Mouse (Mus musculus) liver, embryonic 13.5 days (tissue): ENCODE data around the gene A930017K11Rik. TPM values are rescaled to one million over a fixed set of nuclear protein-coding genes. Genes with fewer than 3 reads are reported as not detected.

Source experiments
- ATAC-seq: fragments of 200-750 bp; cut with Nextera tagmentation; 2 replicates; pipeline ENCODE4 v1.8.0; 2017; ENCODE audit warnings: low read depth, mild to moderate bottlenecking, moderate number of reproducible peaks, moderate library complexity
- DNase-seq: peaks from one replicate; pipeline ENCODE4 v3.0.0; 2022
- H3K27ac ChIP-seq: fragments of 300-500 bp; sonication (generic); 2 replicates; pipeline ENCODE4 v1.5.1; 2015; ENCODE audit warnings: moderate library complexity, mild to moderate bottlenecking, inconsistent platforms
- H3K27me3 ChIP-seq: fragments of 300-500 bp; sonication (generic); 2 replicates; pipeline ENCODE4 v1.6.1; 2015; ENCODE audit warnings: mild to moderate bottlenecking, inconsistent platforms
- H3K36me3 ChIP-seq: fragments of 300-500 bp; sonication (generic); 2 replicates; pipeline ENCODE4 v1.6.1; 2015; ENCODE audit warnings: mild to moderate bottlenecking, inconsistent platforms
- H3K4me1 ChIP-seq: fragments of 300-500 bp; sonication (generic); replicated peaks from 2 replicates; pipeline ENCODE4 v1.6.1; 2015; ENCODE audit warnings: inconsistent platforms
- H3K4me2 ChIP-seq: fragments of 300-500 bp; sonication (generic); 2 replicates; pipeline ENCODE4 v1.6.1; 2015; ENCODE audit warnings: inconsistent platforms, mild to moderate bottlenecking, moderate library complexity
- H3K4me3 ChIP-seq: fragments of 300-500 bp; sonication (generic); replicated peaks from 2 replicates; pipeline ENCODE4 v1.5.1; 2015; ENCODE audit warnings: mild to moderate bottlenecking, inconsistent platforms
- H3K9ac ChIP-seq: fragments of 300-500 bp; sonication (generic); 2 replicates; pipeline ENCODE4 v1.6.1; 2015; ENCODE audit warnings: mild to moderate bottlenecking, inconsistent platforms
- H3K9me3 ChIP-seq: fragments of 300-500 bp; sonication (generic); replicated peaks from 2 replicates; pipeline ENCODE4 v1.6.1; 2016; ENCODE audit warnings: inconsistent platforms
- WGBS: fragments of 180-500 bp; shearing (Covaris S2); methylation state at CpG from one replicate; pipeline ENCODE4 v1.1.7; 2015; ENCODE audit not compliant: insufficient replicate concordance; 5-methylcytosine and 5-hydroxymethylcytosine counted together
- polyA plus RNA-seq: library from polyadenylated mRNA; unstranded; fragments of >200 nt; fragmentation: Nextera tagmentation; extraction: Ambion mirVana; gene quantifications from 2 replicates; pipeline ENCODE4 v1.2.1, GENCODE M21; 2015

The A930017K11Rik gene
- 0.24 and 0.32 TPM in 2 replicates for polyA plus RNA-seq

DNA sequence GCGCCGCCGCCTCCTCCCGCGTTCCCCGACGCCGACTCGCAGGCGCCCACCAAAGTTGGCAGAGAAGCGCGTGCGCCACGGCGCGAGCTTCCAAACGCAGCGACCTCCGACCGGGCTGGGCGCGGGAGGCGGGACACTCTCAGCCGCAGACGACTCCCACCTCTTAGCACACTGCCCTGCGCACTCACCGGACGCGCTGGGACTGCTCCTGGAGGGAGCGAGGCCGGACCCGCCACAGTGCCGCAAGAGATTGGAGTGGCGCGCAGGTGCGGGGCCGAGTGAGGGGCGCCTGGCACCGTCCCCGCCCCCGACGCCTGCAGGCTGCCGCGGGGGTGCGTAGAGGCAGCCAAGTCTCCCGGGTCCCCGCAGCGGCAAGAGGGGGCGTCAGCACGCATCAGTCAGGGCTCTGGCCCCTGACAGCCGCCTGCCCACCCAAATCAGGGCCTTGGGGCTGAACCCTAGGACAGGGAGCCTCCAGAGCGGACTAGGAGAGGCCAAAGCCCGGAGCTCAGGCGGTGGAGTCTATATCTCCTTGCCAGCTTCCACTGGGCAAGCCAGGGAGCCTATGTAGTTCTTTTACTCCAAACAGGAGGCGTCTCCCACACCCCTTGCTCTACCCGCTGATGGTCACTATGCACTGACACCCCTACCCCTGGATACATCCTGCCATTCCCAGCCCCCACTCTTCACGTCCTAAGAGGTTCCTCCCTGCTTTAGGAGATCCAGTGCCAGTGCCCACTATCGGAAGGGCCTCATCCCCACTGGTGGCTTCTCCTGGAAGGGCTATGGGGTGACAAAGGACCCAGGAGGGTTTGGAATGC is at the start of gene A930017K11Rik:
A930017K11Rik (minus strand) TSS at position 763 of the 821 bp plus-strand sequence.
- Histone ChIP-seq H3K36me3 (0 out of 2 replicates have a peak, but pooled peaks cover 3% of the 10 kb centered on the region), H3K4me3 (peak within 1 kb of the TSS; percentile 53), H3K9ac (peak within 1 kb of the TSS; percentile 51), H3K4me1 (peaks cover 50% of the 10 kb centered on the region), H3K27me3 (peaks cover 51% of the 10 kb centered on the region), H3K4me2 (peak within 1 kb of the TSS; percentile 70), H3K9me3 (no peaks in the 10 kb centered on the region), H3K27ac (no peak within 1 kb of the TSS)
- ATAC-seq (no peak), DNase-seq (no peak)
- WGBS: 2% methylated on average over 58 of the region's 58 CpGs

DNA sequence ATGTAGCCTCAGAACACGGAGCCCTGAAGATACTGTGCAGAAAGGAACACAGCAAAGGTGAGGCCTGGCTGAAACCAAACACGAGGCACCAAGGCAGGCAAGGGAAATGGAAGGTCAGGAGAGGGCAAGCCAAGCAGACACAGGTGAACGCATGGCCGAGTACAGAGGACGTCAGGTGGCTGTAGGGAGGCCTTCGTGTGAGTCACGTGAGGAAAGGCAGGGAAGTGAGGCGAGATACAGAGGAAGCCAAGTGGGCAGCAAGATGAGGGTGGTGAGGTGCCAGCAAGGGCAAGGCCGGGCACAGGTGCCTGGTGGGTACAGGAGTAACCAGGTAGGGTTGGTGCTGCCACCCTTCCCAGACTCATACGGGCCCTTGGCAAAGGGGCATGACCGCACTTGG is 46.1 kb upstream of the A930017K11Rik start:
- Histone ChIP-seq H3K9me3 (no peaks in the 10 kb centered on the region), H3K9ac (no peak overlapping the region), H3K27ac (no peak overlapping the region), H3K4me1 (peaks cover 11% of the 10 kb centered on the region), H3K4me2 (no peak overlapping the region), H3K36me3 (no peaks in the 10 kb centered on the region), H3K4me3 (no peak overlapping the region), H3K27me3 (no peaks in the 10 kb centered on the region)
- 74% methylated on average over 11 of the region's 11 CpGs for WGBS
- DNase-seq (no peak), ATAC-seq (no peak)

DNA sequence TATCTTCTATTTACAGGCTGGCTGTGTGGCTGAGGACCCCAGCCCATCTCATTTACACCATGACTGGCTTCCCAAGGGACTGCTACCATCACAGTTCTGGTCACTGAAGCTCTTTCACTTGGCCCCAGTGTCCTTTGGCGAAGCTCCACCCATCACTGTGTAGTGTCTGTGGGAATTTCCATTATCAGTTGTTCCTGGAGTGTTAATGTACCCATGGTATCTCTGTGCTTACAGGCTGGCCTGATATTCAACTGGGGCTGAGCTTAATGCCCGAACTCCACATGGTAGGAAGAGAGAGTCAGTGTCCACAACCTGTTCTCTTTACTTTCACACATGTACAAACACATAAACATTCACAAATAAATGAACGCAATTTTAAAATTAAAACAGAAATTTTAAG is 41.1 kb upstream of the A930017K11Rik start:
- Histone ChIP-seq H3K4me3 (no peak overlapping the region), H3K9me3 (no peaks in the 10 kb centered on the region), H3K4me1 (peaks cover 32% of the 10 kb centered on the region), H3K4me2 (no peak overlapping the region), H3K27me3 (no peaks in the 10 kb centered on the region), H3K36me3 (no peaks in the 10 kb centered on the region), H3K9ac (no peak overlapping the region), H3K27ac (no peak overlapping the region)
- WGBS: 40% methylated on average over 3 of the region's 3 CpGs
- DNase-seq: no peak
- ATAC-seq: peak; percentile 60

DNA sequence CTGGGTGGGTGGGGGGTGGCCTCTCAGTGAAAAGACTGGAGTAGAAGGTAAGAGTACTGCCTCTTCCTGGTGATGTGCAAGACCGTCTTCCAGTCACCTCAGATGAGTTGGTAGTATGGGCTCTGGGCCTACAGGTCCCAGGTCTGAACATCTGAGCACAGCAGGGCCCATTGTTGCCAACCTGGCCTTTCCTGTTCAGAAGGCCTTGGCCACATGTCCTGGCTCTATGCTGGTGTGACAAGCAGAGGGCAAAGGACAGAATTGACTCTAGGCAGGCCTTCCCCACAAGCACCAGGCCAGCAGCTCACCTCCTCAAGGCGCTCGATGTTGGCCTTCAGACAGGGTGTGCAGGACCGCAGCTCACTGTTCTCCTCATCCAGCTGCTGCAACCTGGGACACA is 39.9 kb upstream of the A930017K11Rik start:
- 86% methylated on average over 4 of the region's 4 CpGs for WGBS
- H3K9me3 ChIP-seq: no peaks in the 10 kb centered on the region
- ATAC-seq (no peak), DNase-seq (no peak)
- no peaks in the 10 kb centered on the region for H3K36me3 ChIP-seq
- H3K4me3 ChIP-seq: no peak overlapping the region
- no peak overlapping the region; the same call in 1 of the 2 replicates for H3K27ac ChIP-seq
- peaks cover 32% of the 10 kb centered on the region for H3K4me1 ChIP-seq
- no peak overlapping the region for H3K9ac ChIP-seq
- no peak overlapping the region for H3K4me2 ChIP-seq
- no peaks in the 10 kb centered on the region for H3K27me3 ChIP-seq

DNA sequence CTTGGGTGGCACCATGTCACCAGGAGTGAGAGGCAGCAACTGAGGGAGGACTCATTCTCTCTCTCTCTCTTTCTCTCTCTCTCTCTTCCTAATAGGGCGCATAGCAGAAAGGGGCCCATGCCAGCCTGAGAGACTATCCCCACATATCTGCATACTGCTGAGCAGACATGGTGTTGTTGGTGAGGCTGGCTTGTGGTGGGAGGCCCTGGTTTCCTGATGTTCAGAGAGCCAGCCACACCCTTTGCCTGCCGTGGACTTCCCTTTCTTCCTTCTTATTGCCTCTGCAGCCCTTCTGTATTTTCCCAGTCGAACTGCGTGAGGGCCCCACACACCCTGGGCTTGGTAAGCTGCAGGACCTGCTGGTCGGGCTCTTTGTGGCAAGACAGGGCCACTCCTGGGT is 38.0 kb upstream of the A930017K11Rik start:
- peaks cover 2% of the 10 kb centered on the region; the same call in 1 of the 2 replicates for H3K27me3 ChIP-seq
- H3K4me1 ChIP-seq: peaks cover 39% of the 10 kb centered on the region
- no peaks in the 10 kb centered on the region for H3K9me3 ChIP-seq
- no peaks in the 10 kb centered on the region for H3K36me3 ChIP-seq
- no peak overlapping the region for H3K9ac ChIP-seq
- H3K4me2 ChIP-seq: 0 out of 2 replicates have a peak overlapping the region, but pooled peaks have one; percentile 0
- no peak for ATAC-seq
- no peak overlapping the region for H3K27ac ChIP-seq
- no peak for DNase-seq
- WGBS: 9% methylated on average over 5 of the region's 5 CpGs
- H3K4me3 ChIP-seq: no peak overlapping the region

DNA sequence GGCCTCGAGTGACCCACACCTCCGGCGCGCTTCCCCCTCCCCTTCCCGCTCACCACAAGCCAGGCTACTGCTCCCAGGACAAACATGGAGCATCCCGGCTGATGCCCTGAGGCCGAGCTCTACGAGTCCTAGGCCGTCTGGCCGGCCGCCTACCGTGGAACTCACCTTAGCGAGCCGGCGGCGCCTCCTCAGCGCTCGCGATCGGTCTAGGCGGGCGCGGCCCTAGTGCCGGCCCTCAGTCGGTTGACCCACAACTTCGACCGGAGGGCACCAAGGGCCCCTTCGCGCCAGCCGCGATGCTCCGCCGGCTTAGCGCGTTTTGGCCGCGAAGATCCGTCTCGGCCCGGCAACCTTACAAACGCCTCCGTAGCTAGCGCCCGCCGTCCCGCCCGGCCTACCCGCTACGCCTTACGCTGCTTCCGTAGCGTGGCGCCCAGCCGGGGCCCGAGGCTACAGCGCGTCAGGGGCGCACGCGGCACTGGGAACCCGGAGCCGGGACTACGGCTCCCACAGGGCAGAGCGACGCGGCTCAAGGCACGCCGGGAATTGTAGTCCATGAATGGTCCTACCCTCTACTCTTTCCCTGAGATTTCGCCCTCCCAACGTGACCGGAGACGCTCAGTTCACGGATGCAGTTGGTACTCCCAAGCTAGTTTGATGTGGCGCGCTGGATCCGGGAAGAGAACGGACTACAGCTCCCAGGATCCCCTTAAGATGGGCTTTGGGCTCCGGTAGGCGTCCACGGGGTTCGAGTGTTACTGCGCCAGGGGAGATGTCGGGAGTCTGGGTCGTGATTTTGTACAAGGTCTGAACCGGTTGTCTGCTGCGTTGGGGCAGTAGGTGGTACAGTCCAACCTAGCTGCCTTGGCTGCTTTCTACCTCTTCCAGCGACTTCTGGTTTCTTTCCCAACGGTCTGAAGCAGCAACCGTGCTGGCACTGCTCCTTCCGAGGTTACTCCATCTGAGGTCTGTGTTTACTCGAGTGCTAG is 33.2 kb upstream of the A930017K11Rik start, which contains the start of gene Capn15:
Capn15 (minus strand) TSS at position 491 of the 989 bp plus-strand sequence.
- Histone ChIP-seq H3K36me3 (0 out of 2 replicates have a peak, but pooled peaks cover 3% of the 10 kb centered on the region), H3K27ac (peak within 1 kb of the TSS; percentile 77), H3K9ac (peak within 1 kb of the TSS; percentile 94), H3K4me3 (peak within 1 kb of the TSS; percentile 91), H3K9me3 (no peaks in the 10 kb centered on the region), H3K27me3 (peaks cover 2% of the 10 kb centered on the region; the same call in 1 of the 2 replicates), H3K4me1 (peaks cover 63% of the 10 kb centered on the region), H3K4me2 (peak within 1 kb of the TSS; percentile 98)
- WGBS: 1% methylated on average over 91 of the region's 91 CpGs
- peak; percentile 81 for DNase-seq
- ATAC-seq: peak; percentile 96

DNA sequence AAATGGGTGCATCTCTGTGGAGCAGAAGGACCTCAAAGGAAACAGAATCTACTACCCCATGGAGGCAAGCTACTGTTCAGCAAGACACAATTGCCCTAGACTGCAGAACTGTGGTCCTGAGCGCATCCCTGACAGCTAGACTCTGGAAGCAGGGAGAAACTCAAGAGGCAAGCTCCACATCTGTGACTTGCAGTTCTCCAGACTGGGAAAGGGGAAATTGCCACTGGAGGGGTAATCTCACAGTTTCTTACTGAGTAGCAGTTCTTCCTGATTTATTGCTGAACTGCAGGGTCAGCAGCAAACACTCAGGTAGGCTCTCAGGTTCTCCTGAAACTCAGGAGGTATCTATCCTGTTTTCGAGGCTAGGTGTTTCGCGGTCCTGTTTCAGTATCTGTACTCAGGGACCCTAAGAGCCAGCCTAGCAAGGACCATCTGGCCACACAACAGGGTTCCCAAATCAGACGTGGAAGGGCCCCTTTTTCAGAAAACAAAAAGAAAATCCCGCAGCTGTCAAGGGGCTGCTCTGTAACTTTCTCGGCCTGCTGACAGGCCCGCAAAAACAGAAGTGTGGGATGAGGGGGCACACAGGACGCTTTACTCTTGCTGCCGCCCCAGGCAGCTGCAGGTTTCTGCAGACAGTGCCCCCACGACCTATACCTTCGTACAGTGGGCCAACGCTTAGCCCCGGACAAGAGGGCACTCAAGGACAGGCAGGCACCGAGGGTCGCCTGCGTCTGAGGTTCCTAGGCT is 32.4 kb upstream of the A930017K11Rik start:
- ATAC-seq: peak; percentile 9; the same call in 1 of the 2 replicates

DNA sequence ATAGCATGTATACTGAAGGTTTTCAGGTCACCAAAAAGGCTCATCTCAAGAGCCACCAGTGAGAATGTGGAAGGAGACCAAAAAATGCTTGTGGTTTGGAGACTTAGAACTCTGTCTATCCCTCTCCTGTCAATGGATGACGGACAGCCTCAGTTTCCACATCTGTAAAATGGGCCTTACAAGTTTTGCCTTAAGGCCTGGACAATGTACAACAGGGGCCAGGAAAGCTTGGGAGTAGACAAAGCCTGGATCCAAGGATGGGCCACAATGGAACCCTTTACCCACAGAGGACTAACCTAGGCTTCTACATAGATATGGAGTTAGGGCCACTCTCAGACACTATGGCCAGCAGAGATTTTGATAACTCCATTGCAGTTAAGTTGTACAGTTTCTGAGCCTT is 31.7 kb upstream of the A930017K11Rik start:
- Histone ChIP-seq H3K4me1 (peaks cover 66% of the 10 kb centered on the region), H3K27me3 (peaks cover 2% of the 10 kb centered on the region; the same call in 1 of the 2 replicates), H3K9ac (peak overlapping the region; percentile 94), H3K4me2 (peak overlapping the region; percentile 98), H3K4me3 (peak overlapping the region; percentile 91), H3K36me3 (0 out of 2 replicates have a peak, but pooled peaks cover 3% of the 10 kb centered on the region), H3K9me3 (no peaks in the 10 kb centered on the region), H3K27ac (no peak overlapping the region)
- DNase-seq (no peak), ATAC-seq (no peak)
- WGBS: 92% methylated on average over 1 of the region's 1 CpGs

More for the DNA sequence above, 32.4 kb upstream of the A930017K11Rik start:
- Histone ChIP-seq H3K9ac (peak overlapping the region; percentile 94), H3K4me2 (peak overlapping the region; percentile 98), H3K4me1 (peaks cover 63% of the 10 kb centered on the region), H3K27me3 (peaks cover 2% of the 10 kb centered on the region; the same call in 1 of the 2 replicates), H3K27ac (peak overlapping the region; percentile 77), H3K4me3 (peak overlapping the region; percentile 91), H3K9me3 (no peaks in the 10 kb centered on the region), H3K36me3 (0 out of 2 replicates have a peak, but pooled peaks cover 3% of the 10 kb centered on the region)
- 9% methylated on average over 17 of the region's 17 CpGs for WGBS
- no peak for DNase-seq

DNA sequence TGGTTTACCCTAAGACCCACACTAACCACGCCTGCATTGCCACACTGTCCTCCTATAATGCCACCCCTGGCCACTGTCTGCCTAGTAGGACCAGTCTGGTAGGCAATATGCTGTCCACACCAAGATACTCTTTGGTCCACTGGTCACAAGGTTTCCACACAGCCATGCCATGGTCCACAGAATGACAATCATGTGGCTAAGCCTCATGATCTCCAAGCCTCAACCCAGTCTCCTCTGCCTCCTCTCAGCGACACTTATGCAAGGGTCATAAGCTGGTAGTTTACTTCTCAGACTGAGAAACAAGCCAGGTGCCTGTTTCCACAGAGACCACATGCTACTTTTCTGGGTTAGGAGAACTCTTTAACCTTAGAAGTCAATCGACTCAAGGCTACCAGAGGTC is 30.5 kb upstream of the A930017K11Rik start:
- Histone ChIP-seq H3K9ac (peak overlapping the region; percentile 36; the same call in 1 of the 2 replicates), H3K27me3 (peaks cover 2% of the 10 kb centered on the region; the same call in 1 of the 2 replicates), H3K9me3 (no peaks in the 10 kb centered on the region), H3K27ac (peak overlapping the region; percentile 20; the same call in 1 of the 2 replicates), H3K36me3 (peaks cover 8% of the 10 kb centered on the region; the same call in 1 of the 2 replicates), H3K4me2 (peak overlapping the region; percentile 98; the same call in 1 of the 2 replicates), H3K4me3 (no peak overlapping the region), H3K4me1 (peaks cover 70% of the 10 kb centered on the region)
- DNase-seq (no peak), ATAC-seq (no peak)
- 81% methylated on average over 3 of the region's 3 CpGs for whole genome bisulfite sequencing

DNA sequence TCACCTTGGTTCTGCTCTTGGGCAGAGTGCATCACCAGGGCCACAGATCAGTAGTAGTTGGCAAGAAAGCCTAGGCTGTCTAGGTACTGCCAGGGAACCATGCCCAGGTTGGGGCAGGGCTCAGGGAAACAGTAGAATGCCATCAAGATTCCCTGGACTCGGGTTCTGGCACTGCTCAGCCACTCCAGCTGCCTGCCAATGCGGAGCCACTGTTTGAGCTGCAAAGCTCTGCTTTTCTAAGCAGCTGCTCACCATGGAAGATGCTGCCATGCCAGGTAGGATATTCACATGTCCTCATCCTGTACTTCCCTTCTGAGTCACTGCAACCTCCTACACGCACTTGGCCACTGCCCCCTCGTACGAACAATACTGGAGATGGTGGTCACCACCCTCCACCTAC is 28.5 kb upstream of the A930017K11Rik start:
- H3K4me3 ChIP-seq: no peak overlapping the region
- peak overlapping the region; percentile 22; the same call in 1 of the 2 replicates for H3K27ac ChIP-seq
- DNase-seq: no peak
- no peak for ATAC-seq
- no peak overlapping the region for H3K9ac ChIP-seq
- H3K4me1 ChIP-seq: peaks cover 78% of the 10 kb centered on the region
- no peak overlapping the region for H3K4me2 ChIP-seq
- H3K36me3 ChIP-seq: peaks cover 8% of the 10 kb centered on the region; the same call in 1 of the 2 replicates
- 77% methylated on average over 5 of the region's 5 CpGs for WGBS
- no peaks in the 10 kb centered on the region for H3K27me3 ChIP-seq
- H3K9me3 ChIP-seq: no peaks in the 10 kb centered on the region
